Mouse (Mus musculus) right cerebral cortex, postnatal 14 days (tissue): ENCODE measurements at regions not wholly inside any gene's neighbourhood (a gene's known extent, or its start where the extent isn't known, plus 50 kb on each side); places are given as distances from the start of the nearest gene placed in this dataset.

Source experiments
- DNase-seq: peaks from one replicate; pipeline ENCODE4 v3.0.0; 2022

DNA sequence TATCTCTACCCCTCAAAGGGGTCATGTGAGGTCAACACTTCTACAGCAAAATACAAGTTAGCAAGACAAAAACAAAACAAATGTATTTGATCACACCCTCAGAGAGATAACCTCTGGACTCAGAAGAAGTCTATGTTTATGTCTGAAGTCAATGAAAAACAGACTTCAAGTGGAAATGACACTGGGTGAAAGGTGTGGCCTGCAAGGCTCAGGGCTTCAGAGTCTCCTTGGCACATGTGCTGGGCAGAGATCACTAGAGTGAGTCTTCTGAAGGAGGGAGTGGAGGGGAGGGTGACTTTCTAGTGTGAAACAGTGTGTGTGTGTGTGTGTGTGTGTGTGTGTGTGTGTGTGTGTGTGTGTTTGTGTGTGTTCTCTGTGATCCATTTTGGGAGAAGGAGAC, 68.2 kb downstream of the Il12a start:
- DNase-seq, result no peak

DNA sequence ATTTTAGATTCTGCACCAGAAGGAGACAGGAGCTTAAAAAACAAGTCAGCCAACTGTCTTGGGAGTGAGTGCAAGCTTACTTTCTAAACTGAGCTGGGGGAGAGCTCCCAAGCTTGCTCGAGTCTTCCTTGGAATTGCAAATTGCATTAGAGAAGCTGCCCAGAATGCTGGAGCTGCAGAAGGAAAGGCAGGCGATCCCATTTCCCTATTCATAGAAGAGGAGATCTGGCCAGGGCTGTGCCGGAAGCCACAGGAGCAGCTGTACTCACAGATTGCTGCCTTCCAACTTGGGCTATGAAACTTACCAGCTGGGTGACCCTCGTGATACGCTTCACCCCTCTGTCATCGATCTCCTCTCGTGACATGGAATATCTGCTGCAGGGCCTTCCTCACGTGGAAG, 68.9 kb downstream of the Il12a start:
- peak; percentile 18 for DNase-seq

DNA sequence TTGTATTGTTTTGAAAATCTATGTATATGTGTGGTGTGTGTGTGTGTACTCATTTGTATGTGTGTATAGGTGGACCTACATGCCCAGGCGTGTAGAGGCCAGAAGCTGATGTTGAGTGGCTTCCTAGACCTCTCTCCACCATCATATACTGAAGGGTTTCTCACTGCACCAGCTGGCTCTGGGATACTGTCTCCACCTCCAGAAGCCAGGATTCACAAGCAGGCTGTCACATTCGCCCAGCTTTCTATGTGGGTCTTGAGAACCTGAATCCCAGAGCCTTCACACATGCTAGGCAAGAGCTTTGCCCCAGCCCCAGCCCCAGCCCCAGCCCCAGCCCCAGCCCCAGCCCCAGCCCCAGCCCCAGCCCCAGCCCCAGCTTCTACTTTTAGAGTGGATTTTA, 70.4 kb downstream of the Il12a start:
- no peak for DNase-seq

DNA sequence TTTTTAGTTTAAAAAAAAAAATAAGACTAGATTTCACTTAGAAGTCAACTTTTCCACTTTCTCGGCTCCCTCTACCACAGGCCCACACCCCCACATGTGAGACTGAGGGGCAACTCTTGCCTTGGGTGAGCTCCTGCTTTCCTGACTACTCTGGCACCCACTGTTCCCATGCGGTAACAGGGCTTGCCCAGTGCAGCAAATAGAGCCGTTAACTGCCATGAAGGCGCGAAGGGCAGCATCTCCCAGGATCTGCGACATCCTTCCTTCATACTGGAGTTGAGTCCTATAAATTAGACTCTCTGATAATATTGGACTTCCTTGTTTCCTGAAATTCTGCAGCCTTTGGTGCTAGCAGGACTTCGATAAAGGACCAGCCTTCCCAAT, 70.8 kb downstream of the Il12a start:
- no peak for DNase-seq

DNA sequence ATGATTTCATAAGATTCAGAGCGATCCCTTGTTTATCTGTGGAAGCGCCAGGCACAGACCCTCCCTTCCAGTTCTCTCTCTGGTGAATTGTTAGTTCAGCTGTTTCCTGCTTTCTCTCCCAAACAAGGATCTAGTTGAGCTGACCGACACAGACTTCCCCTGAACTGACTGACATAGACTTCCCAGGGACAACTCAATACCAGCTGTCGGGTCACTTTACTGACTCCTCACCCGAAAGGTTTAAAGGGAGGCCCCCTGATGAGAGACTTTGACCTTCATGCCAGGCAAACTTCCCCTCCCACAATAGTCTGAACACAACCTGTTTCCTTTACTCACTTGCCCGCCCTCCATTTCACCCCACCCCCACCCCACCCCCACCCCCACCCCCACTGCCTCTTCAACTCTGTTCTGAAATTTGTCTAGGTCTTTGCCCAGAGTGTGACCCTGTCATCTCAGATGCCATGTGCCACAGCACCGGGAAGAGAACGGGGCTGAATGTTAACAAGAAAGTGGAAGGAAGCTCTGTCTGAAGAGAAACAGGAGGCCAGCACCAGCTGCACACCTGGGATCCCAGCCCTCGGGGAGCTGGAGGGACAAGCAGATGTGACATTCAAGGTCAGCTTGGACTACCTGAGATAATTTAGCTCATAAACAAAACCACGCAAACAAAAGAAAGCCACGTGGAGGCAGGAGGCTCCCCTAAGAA, 71.3 kb downstream of the Il12a start:
- DNase-seq, result no peak

DNA sequence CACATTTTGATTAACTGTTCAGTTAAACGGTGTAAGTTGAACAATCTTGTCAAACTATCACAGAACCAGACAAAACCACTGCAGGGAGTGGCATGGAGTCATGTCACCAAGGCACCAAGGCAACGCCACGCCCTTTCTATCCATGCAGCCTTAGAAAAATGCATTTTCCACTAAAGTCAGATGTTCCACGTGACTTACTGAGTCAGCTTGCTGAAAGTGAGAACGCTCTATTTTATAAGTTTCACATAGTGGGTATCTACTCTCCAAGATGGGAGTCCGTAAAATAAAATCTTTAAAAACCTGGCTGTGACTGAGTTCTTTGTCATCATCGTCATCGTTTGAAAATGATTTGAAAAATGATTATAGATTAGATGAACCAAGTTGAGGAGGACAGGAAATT, 72.5 kb downstream of the Il12a start:
- no peak for DNase-seq

DNA sequence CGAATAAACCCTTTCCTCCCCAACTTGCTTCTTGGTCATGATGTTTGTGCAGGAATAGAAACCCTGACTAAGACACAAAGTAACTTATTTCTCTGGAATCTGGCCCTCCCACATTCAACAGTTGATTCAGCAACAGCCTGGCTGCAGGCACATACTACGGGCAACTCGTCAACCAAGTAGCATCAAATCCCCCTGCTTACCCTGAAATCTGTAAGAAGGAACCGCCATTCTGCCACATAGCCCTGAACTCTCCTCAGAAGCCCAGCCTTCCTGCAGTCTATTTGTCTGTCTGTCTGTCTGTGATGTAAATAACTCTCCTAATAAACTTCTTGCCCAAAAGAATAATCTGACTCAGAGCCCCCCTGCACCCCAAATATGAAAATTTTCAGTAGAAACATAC, 73.9 kb downstream of the Il12a start:
- DNase-seq, result no peak

DNA sequence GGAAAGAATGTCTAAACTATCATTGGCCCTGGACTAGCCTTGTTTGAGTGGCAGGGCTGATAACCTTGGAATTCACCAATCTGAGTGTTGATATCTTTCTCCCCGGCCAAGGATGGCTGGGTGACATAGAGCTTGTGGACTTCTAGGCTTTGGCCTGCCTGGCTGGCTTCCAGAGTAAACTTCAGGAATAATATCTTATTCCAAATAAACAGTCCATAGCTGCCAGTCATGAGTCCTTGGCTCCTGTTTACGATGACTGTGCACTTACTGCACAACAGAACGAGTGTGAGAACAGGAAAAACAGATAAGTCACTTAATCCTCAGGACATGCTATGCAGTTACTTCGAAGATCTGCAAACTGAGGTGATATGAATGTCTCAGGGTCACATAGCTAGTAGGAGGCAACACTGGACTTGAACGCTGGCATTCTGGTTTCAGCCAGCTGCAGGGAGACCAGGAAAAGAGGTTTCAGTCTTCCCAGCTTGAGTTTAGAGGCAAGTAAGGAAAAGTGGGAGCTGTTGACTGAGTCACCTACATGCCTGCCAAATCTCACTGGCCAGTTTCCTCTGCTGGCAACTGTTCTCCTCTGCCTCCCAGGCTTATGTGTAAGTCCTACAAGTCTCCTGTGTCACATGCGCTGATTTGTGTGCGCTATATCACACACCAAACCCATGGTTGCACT, 74.6 kb downstream of the Il12a start:
- DNase-seq, result peak; percentile 21

DNA sequence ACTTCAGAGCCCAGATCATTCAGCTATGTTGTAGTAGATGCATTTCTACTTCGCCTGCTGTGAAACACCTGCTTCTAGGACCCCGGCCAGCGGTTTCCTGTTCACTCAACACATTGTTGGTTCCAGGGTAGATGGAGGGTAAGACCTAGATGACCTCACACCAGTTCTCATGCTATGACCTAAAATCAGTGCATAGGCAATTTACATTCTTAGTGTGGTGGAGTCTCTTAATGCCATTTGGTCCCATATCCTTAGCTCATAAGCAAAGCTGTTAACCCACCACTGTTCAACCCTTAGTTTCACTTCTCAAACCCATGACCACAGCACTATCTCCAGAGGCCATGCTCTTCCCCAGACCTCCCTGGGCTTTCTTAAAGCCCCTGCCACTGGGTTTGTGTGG, 81.1 kb downstream of the Il12a start:
- DNase-seq, result no peak

DNA sequence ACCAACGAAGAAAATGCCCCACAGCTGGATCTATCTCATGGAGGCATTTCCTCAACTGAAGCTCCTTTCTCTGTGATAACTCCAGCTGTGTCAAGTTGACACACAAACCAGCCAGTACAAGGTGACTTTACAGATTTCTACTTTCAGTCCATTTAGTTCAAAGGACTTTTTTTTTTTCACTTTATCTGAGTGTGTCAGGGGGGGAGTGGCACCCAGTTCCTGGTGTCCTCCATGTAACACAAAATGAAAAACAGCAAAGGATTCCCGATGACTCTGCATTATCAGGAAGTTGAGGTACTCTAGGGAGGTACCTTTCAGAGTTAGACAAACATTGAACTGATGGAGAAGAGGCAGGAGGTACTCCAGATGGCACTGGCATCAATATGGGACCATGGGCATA, 87.4 kb downstream of the Il12a start:
- DNase-seq, result no peak

DNA sequence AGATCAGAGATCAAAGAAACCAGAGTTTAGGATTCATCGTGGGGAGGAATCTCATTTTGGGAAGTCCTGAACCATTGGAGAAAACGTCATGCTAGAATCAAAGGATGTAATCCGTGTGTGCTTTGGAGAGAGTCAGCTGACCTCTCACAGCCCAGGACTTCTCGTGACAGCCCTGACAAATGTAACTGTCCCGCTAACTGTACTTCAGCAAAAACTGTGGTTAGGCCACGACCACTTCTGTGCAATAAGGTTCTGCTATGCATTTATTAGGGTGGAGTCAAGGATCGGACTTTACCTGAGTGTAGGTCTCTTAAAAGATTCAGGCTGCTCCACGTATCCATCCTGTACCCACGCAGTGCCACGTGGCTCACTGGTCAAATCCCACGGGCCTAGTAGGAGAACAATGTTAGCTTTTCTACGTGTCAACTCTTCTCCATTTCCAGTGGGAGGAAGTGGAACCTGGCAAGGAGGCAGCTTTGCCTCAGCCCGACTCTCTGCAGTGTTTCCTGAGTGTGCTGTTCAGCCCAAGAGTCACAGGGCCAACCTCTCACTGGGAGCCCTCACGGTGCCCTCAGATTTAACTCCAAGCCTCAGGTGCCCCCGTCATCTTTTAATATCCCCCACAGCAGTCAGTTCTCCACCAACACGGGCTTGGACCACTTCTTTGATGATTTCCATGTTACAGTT, 88.1 kb downstream of the Il12a start:
- DNase-seq, result no peak

DNA sequence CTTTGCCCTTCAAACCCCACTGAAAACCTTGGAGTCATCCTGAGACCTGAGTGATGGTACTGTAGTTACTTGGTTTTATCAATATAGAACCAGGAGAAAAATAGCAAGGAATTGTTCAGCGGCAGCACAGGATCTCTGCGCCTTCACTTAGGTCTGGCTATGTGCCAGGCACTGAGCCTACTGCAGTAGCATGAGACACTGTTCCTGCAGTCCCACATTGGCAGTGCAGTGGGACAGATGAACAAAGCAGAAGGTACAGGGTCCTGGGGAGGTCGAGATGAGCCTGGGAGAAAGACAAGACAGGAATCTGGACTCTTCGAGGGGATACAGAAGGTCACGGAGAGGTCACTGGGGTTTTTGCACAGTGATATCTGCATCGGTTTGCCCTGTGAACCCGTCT, 88.5 kb upstream of the 1110032F04Rik start:
- peak; percentile 55 for DNase-seq

DNA sequence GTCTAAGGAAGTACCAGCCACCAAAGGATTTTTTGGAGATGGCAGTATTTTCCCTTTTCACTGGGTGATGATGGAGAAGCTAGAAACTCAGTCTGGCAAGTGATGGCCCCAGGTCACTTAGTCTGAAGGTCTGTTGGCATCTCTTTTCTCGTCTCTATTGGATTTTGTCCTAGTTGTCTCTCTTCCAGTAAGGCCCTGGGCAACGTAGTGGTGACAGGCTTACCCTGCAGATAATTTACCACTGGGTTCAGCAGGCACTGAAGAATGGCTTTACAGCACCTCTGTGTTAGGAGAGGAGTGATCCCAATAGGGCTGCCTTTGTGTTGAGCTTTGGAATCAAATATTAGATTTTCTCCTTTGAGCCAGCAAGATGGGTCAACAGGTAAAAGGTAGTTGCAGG, 87.9 kb upstream of the 1110032F04Rik start:
- DNase-seq, result no peak

DNA sequence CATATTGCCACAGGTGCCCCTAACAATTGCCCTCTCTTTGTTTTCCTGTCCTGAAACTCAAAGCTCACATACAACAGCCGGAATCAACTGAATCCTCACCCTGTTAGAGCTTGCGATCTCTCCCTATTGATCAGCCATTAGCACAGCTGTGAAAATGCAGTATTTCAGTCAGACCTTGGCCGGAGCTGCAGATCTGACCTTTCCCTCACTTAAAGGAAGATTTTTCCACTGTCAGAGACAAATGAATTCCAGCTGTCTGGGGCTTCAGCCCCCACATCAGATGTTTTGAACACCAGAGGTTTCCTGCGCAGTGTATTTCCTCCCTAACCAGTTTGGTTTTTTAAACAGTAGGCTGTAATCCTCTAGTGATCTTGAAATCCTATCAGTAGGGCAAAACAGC, 87.0 kb upstream of the 1110032F04Rik start:
- no peak for DNase-seq

DNA sequence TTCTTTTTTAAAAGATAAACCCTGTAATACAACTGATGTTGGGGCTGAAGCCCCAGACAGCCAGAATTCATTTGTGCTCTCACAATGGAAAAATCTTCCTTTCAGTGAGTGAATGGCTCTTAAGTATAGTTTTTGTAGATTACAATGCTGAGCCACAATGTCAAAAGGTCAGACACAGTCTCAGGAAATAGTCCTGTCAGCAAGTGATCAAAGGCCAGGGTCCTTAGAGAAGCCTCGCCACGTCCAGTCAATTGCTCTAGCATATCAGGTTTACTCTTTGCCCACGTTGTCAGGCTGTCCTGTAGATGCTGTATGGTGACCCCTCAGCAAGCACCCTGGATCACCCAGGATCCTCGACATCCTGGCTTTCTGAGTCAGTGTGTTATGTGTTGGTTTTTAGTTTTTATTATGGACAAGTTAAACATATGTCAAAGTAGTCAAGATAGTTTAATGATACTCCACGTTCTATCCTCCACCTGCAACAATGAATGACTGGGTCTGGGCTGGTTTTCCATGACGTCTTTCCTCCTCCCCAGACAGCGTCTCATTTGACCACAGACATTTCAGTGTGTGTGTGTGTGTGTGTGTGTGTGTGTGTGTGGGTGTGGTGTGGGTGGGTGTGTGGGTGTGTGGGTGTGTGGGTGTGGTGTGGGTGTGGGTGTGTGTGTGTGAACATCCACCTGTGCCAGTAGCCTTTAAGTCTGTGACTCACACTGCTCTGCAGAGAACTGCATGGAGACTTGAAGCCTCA, 85.5 kb upstream of the 1110032F04Rik start:
- no peak for DNase-seq

DNA sequence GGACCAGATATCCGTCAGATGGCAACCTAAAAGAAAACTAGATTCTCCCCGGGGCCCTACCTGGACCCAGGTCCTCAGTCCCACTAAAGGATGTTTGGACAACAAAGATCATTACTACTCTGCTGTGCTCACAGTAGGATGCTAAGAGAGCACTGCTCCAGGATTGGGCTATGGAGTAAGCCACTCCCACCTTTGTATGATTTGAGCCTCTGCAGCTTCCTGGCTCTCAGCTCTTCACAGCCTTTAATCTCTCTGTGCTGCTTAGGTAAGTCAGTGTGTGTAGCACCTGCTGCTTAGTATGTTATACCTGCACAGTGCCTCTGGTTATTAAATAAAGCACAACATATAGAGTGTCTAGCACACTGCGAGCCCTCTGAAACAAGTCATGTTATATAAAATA, 82.6 kb upstream of the 1110032F04Rik start:
- DNase-seq, result no peak

DNA sequence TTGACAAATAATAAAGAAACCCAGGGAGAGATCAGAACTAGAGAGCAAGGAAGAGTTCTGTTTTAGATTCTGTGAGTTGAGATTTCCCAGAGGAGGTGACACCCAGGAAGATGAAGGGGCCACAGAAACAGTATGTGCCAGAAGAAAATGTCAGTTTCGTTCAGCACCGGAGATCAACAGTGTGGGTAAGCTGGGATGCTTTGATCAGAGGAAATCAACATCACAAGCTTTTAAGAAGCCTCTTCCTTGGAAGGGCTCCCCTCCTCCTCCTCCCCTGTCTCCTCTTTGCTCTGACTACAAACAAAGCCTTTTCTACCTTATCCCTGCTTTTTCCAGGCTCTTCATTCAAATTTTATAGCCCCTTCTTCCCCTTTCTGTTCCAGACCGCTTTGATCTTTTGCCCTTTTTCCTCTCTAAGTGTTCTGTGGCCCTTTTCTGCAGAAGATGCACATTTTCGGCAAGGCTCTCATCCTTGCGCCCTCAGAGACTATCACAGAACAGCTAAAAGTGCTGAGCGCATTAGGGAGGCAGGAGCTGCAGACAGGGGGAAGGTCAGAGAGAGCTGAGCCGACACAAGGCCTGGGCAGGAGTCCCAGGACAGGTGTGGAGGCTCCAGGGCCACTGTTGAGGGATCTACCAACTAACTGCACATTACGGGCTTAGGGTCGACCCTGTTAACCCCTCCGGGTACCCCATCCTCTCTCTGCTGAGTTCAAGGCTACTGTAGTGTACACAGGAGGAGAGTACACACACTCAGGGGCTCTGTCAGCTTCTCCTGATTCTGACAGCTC, 81.8 kb upstream of the 1110032F04Rik start:
- no peak for DNase-seq

DNA sequence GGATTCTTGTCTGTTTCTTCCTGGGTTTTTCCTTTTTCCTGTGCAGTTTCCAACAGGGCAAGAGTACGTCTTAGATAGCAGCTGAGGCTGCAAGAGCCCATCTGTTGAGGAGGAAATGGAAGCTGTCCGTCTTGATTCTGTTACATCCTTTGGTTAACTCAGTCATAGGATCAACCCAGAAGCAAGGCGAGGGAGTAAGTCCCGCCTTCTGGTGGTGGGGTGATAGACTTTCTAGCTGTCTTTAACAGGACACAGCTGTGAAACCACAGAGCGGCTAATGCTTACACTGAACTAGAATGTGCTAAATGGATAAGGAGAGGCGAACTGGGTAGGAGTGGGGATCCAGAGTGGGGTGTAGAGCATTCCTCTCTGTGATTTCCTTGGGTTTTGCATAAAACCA, 79.9 kb upstream of the 1110032F04Rik start:
- DNase-seq, result no peak

DNA sequence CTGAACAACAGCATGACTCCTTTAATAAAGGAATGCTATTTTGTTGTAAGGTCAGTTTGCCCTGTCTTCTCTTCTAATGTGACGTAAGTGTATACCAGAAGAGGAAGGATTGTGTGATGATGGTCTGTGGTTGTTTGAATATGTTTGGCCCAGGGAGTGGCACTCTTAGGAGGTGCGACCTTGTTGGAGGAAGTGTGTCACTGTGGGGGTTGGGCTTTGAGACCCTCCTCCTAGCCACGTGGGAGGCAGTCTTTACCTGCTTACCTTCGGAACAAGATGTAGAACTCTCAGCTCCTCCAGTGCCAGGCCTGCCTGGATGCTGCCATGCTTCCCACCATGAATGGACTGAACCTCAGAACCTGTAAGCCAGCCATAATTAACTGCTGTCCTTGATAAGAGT, 78.9 kb upstream of the 1110032F04Rik start:
- DNase-seq, result no peak

DNA sequence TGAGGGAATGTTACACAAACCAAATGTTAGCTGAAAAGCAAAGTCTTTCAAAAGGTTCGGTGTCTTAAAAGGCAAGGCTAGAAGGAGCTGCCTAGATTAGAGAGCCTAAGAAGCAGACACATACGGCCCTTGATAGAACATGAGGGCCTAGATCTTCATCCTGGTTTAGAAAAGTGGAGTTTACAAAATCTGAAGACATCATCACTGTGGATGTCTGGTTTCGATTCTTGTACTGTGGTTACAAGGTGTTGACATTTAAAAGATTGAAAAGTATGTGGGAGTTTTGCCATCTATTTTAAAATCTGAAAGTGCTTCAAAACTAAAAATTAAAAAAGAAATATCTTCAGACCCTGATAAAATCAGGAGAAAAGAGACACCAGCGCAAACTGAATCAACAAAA, 76.5 kb upstream of the 1110032F04Rik start:
- DNase-seq, result no peak

DNA sequence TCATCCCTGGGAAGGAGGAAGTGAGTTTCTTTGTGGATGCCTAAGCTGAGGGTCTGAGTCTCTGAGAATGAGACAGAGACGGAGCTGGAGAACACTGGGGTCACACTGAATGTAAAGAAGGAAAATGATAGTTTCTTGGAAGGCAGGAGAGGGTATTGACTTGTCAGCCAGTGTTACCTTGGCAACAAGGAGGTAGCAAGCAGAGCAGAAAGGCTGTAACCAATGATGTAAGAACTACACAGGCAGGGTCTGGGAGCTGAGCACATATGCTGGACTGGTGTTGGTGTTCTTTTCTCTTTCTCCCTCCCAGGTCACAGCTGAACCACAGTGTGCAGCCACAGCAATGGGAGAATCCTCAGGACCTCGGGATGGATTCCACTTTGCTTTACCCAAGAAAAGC, 75.5 kb upstream of the 1110032F04Rik start:
- DNase-seq, result no peak

DNA sequence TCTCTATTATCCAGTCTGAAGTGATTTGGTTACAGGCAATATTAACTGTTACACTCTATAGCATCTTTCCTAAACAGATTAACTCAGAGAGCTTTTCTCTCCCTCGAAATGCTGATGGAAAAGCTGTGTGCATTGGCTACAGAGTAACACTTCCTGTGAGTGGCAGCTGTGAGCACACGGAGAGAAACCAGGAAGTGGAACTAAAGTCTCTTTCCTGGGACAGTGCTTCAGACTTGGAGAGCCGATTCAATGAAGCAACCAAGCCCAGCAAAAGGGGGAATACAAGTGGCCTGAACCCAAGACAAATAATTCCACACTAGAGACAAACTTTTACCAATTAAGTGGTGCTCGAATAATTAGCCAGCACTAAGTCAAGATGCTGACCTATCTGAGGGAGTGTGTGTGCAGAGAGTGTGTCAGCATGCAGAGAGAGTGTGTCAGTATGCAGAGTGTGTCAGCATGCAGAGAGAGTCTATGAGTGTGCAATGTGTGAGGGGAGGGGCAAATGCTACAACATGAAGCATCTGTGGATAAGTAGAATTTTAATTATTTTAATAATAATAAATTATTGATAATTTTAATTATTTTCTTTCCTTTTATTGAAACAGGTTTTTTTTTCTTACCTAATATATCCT, 74.9 kb upstream of the 1110032F04Rik start:
- DNase-seq, result no peak
